Mouse (Mus musculus) testis, adult 2 months (tissue): ENCODE data around the gene AI597479. TPM values are rescaled to one million over a fixed set of nuclear protein-coding genes. Genes with fewer than 3 reads are reported as not detected.

Experiments
- H3K27ac ChIP-seq: fragments of 200-500 bp; 2 replicates; pipeline ENCODE4 v1.5.1; 2012; ENCODE audit warnings: low read depth, low read length; ENCODE audit not compliant: control insufficient read depth, insufficient read depth
- H3K27me3 ChIP-seq: fragments of 200-500 bp; 2 replicates; pipeline ENCODE4 v1.6.1; 2012; ENCODE audit warnings: mild to moderate bottlenecking, low read length, moderate library complexity; ENCODE audit not compliant: control insufficient read depth, insufficient read depth
- H3K36me3 ChIP-seq: fragments of 200-500 bp; 2 replicates; pipeline ENCODE4 v1.6.1; 2012; ENCODE audit warnings: mild to moderate bottlenecking, low read length; ENCODE audit not compliant: control insufficient read depth, insufficient read depth
- H3K4me1 ChIP-seq: fragments of 200-500 bp; 2 replicates; pipeline ENCODE4 v1.6.1; 2012; ENCODE audit warnings: low read length; ENCODE audit not compliant: control insufficient read depth, insufficient read depth
- H3K4me3 ChIP-seq: fragments of 200-500 bp; 2 replicates; pipeline ENCODE4 v1.5.1; 2012; ENCODE audit warnings: low read depth, mild to moderate bottlenecking, low read length, moderate library complexity, mixed read lengths; ENCODE audit not compliant: control insufficient read depth
- CTCF ChIP-seq: fragments of 200-500 bp; IDR thresholded peaks from 2 replicates; pipeline ENCODE4 v1.5.1; 2012; ENCODE audit warnings: low read depth, mild to moderate bottlenecking, inconsistent platforms, low read length, moderate library complexity; ENCODE audit not compliant: control insufficient read depth, insufficient read depth, insufficient replicate concordance
- POLR2A ChIP-seq: fragments of 200-500 bp; IDR thresholded peaks from 2 replicates; pipeline ENCODE4 v1.6.1; 2012; ENCODE audit warnings: low read depth, mild to moderate bottlenecking, inconsistent platforms, low read length, moderate library complexity; ENCODE audit not compliant: control insufficient read depth
- polyA plus RNA-seq: library from polyadenylated mRNA; depleted of rRNA; stranded (reverse); fragments of >200 nt; gene quantifications from 2 replicates; pipeline ENCODE4 v1.2.3, GENCODE M21; 2012; rRNA removed

AI597479 gene
- polyA plus RNA-seq: 8.6 and 10.7 TPM in 2 replicates

DNA sequence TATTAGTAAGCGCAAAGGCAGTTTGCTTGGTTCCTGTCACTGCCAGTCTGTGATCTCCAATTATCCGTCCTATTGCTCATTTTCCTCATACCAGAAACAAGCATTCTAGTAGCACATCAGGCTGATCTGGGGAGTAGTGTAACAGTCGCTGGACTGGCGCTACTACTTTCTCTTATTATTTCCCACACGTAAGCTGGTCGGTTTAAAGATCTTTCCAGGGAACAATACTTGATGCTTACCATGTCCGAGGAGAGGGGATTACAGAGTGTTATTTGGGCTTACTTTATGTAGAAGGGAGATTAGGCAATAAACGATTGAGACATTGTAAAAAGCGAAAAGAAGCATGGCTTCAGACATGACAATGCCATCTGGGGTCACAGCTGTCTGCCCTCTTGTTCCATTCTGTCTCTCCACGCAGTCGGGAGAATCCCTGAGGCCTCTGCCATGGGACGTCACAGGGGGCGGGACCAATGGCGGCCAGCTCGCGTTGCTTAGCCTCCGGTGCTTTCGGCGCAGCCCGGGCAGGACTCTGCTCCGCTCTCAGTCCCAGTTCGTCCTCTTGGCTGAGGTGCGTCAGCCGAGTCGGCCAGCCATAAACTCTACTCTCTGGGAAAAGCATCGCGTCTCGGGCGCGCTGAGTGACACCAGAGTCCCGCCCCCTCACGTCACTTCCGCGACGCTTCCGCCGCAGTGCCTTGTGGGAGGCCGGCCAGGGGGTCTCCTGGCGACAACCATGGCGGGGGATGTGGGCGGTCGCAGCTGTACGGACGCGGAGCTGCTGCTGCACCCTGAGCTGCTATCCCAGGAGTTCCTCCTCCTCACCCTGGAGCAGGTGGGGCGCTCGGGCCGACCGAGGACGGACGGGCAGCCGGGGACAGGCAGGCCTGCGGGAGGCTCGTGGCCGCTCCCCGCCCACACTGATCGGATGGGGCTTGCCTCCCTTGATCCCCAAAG, at the start of gene AI597479, which contains the start of gene Tgfbrap1:
Gene AI597479 (plus strand): TSS at position 680 of the 954 bp plus-strand sequence.
Gene Tgfbrap1 (minus strand): TSS at position 607 of the 954 bp plus-strand sequence.
- H3K4me3 ChIP-seq: peak within 1 kb of the TSS; percentile 94
- TF ChIP-seq POLR2A (peak; percentile 96), CTCF (no peak)
- H3K36me3 ChIP-seq: no peaks in the 10 kb centered on the region
- no peaks in the 10 kb centered on the region for H3K27me3 ChIP-seq
- H3K4me1 ChIP-seq: no peaks in the 10 kb centered on the region
- H3K27ac ChIP-seq: peak within 1 kb of the TSS; percentile 92

DNA sequence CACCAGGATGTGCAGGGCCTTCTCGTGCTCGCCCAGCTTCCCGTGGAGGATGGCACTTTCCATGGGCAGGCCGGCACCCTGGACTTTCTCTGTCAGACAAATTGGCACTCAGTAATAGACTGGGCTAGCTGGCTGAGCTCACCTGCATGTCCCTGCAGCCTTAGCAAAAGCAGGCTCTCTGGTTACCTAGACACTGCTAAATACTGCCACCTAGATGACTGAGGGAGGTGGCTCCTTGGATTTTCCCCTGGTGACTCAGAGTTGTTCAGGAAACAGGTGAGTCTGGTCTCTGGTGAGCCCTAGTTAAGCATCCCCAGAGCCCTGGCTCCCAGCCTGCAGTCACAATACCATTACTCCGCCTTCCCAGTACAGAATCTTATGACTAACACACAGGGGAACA, 46.6 kb upstream of the AI597479 start:
- Histone ChIP-seq H3K36me3 (no peaks in the 10 kb centered on the region), H3K27ac (no peak overlapping the region), H3K27me3 (no peaks in the 10 kb centered on the region), H3K4me3 (no peak overlapping the region), H3K4me1 (no peaks in the 10 kb centered on the region)
- TF ChIP-seq CTCF: no peak
- TF ChIP-seq POLR2A: no peak

- Histone ChIP-seq H3K4me3 (no peak overlapping the region), H3K36me3 (no peaks in the 10 kb centered on the region), H3K27me3 (no peaks in the 10 kb centered on the region), H3K4me1 (no peaks in the 10 kb centered on the region), H3K27ac (no peak overlapping the region)
- TF ChIP-seq CTCF (peak; percentile 65; the same call in 1 of the 2 replicates), POLR2A (no peak)
Measured at GRCm38 (mm10) chr1:43065615-43066310, 32.7 kb upstream of the AI597479 start.

DNA sequence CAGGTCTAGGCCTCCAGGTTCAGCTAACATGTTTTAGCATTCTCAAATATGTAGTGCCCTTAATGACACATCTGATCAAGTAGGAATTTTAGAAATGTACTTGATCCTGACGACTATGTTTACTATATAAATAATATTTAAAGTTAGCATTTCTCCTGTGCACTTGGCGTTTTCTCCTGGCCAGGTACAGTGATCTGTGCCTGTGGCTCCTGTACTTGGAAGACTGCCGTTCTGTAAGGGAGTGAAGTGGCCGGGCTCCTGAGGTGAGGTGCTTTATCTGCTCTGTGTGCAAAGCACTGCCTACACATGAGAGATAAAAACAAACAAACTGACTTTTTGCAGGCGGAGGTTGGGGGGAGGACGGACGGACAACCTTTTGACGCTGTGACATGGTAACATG, 31.9 kb upstream of the AI597479 start:
- Histone ChIP-seq H3K27me3 (no peaks in the 10 kb centered on the region), H3K4me3 (no peak overlapping the region), H3K27ac (no peak overlapping the region), H3K36me3 (no peaks in the 10 kb centered on the region), H3K4me1 (no peaks in the 10 kb centered on the region)
- TF ChIP-seq CTCF (no peak), POLR2A (no peak)

GRCm38 (mm10) chr1:43067551-43067950, 31.0 kb upstream of the AI597479 start:
- no peak overlapping the region for H3K4me3 ChIP-seq
- no peaks in the 10 kb centered on the region for H3K4me1 ChIP-seq
- H3K36me3 ChIP-seq: no peaks in the 10 kb centered on the region
- TF ChIP-seq POLR2A (no peak), CTCF (no peak)
- no peaks in the 10 kb centered on the region for H3K27me3 ChIP-seq
- H3K27ac ChIP-seq: no peak overlapping the region

DNA sequence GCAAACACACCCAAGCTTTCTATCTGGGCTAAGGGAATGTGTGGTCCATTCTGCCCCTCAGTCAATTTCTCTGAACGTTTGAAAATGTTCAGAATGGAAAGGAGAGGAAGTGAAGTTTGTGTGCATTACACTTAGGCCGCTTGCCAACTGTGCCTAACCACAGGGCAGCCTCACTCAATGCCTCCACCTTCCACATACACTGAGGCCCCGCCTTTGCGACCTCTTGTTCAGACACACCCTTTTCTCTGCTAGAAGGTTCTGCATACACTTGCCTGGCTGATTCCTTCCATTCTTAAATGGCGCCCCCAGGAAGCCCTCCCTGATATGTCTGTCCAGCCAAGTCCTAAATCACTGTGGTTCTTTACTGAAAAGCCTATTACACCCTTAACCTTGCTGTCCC, 27.8 kb upstream of the AI597479 start:
- Histone ChIP-seq H3K4me3 (no peak overlapping the region), H3K27me3 (no peaks in the 10 kb centered on the region), H3K4me1 (no peaks in the 10 kb centered on the region), H3K27ac (no peak overlapping the region), H3K36me3 (no peaks in the 10 kb centered on the region)
- TF ChIP-seq CTCF: no peak
- no peak for TF ChIP-seq POLR2A

DNA sequence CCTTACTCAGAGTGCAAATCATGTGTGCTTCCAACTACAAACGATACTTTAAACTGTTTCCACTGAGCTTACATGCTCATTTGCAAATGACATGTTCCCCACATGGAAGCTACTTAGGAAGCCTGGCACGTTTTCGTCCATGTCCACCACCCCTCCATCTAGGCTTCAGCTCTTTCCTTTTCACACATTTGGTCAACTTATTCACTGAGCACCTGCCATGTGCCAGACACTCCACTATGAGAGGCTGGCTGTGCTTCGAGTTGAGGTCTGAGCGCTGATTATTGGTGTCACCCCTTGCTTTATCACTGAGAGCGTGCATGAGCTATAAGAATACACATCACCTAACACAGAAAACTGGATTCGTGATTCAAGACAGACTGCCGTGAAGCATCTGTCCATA, 26.5 kb upstream of the AI597479 start:
- Histone ChIP-seq H3K27me3 (no peaks in the 10 kb centered on the region), H3K4me1 (no peaks in the 10 kb centered on the region), H3K4me3 (no peak overlapping the region), H3K36me3 (no peaks in the 10 kb centered on the region), H3K27ac (no peak overlapping the region)
- TF ChIP-seq POLR2A (no peak), CTCF (no peak)
